Mouse (Mus musculus): Measurements from ENCODE around the gene Olfr675. TPM values are rescaled to one million over a fixed set of nuclear protein-coding genes. Genes with fewer than 3 reads are reported as not detected.
"Not testable (repeated sequence)": the region's sequence is repeated elsewhere in the genome, so short reads cannot be mapped to it uniquely, and the experiment has no call there.

Gene Olfr675
- not detected in 2 replicates for polyA plus RNA-seq (2014; fragmentation: Nextera tagmentation; extraction: Ambion mirVana)

DNA sequence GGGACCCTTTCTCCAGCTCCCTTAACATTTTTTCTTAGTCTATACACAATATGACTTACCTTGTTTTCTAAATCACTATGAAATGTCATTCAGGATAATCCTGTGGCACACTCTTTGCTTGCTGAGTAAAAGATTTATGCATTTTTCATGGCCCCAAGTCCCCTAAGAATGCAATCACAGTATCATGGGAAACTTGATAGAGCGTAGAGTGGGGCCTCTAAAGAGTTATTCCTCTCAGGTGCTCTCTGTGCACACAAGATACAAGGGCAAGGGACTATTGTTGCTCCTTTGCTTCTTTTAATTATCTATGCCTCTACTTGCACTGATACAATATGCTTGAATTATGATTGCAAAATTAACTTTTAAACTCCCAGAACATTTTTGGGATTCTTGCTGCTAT is at the start of gene Olfr675:
Gene Olfr675 (minus strand): TSS at position 101 of the 400 bp plus-strand sequence.
- H3K27me3 ChIP-seq (replicated peaks; ENCODE audit: control insufficient read depth, insufficient read depth, low read length): no peaks in the 10 kb centered on the region
- 82% methylated on average over 1 of the region's 1 CpGs for WGBS
- DNase-seq (ENCODE audit: low spot score) (no peak), ATAC-seq (replicated peaks; ENCODE audit: low FRiP score, low TSS enrichment, low read depth) (no peak)
- no peaks in the 10 kb centered on the region for H3K36me3 ChIP-seq (ENCODE audit: control insufficient read depth, insufficient read depth, low read length)
- H3K4me1 ChIP-seq (replicated peaks; ENCODE audit: control insufficient read depth, insufficient read depth, low read length): no peaks in the 10 kb centered on the region
- no peak within 1 kb of the TSS for H3K4me3 ChIP-seq (ENCODE audit: low read depth, low read length)
- H3K27ac ChIP-seq (ENCODE audit: low read depth): no peak within 1 kb of the TSS
- H3K9ac ChIP-seq (ENCODE audit: low read length): no peak within 1 kb of the TSS
- H3K9me3 ChIP-seq (ENCODE audit: control insufficient read depth, low read length): no peaks in the 10 kb centered on the region
- no peak within 1 kb of the TSS for H3K4me2 ChIP-seq (ENCODE audit: low read length)

DNA sequence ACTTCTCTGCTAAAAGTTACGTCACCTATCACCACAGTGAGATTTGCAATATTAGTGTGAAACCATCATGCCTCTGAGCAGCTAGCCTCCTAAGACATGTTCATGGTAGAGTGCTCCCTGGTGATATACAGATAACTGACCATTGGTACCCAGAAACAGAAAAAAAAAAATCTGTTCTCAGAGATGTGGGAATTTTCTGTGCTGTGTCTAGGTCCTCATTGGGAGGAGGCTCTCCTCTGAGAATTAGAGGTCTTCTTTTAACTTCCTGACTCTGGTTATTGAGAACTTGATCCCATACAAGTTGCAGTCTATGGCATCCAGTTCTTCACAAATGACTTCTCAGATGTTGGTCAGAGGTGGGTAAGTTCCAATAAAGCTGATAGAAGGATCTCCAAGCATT is 35.9 kb upstream of the Olfr675 start, which contains the start of gene Olfr678:
Gene Olfr678 (plus strand): TSS at position 301 of the 400 bp plus-strand sequence.
- no peak within 1 kb of the TSS for H3K9ac ChIP-seq (ENCODE audit: low read length)
- H3K4me3 ChIP-seq (ENCODE audit: low read depth, low read length): no peak within 1 kb of the TSS
- no peak within 1 kb of the TSS for H3K4me2 ChIP-seq (ENCODE audit: low read length)
- H3K27me3 ChIP-seq (replicated peaks; ENCODE audit: control insufficient read depth, insufficient read depth, low read length): no peaks in the 10 kb centered on the region
- WGBS: 92% methylated on average over 1 of the region's 1 CpGs
- no peaks in the 10 kb centered on the region for H3K36me3 ChIP-seq (ENCODE audit: control insufficient read depth, insufficient read depth, low read length)
- no peak for ATAC-seq (replicated peaks; ENCODE audit: low FRiP score, low TSS enrichment, low read depth)
- H3K9me3 ChIP-seq (ENCODE audit: control insufficient read depth, low read length): no peaks in the 10 kb centered on the region
- no peaks in the 10 kb centered on the region for H3K4me1 ChIP-seq (replicated peaks; ENCODE audit: control insufficient read depth, insufficient read depth, low read length)
- no peak for DNase-seq (ENCODE audit: low spot score)
- H3K27ac ChIP-seq (ENCODE audit: low read depth): no peak within 1 kb of the TSS

DNA sequence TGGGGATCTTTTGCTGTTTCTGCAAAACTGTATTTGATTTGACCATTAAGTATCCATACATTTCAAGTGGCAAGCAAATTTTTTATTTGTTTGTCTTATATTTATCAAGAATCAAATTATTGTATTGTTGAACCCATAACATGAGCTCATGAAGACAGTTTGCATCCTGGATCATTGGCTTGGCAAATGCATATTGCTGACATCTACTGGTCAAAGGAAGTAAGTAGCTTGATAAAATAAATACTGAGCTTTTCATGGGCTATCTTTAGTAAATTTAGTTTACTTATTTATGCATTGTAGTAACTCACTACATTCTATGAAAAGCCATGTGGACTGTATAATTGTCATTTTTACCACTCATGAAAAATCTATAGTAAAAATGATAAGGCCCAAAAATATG is 30.7 kb upstream of the Olfr675 start:
- Histone ChIP-seq H3K4me2 (ENCODE audit: low read length) (no peak overlapping the region), H3K27me3 (replicated peaks; ENCODE audit: control insufficient read depth, insufficient read depth, low read length) (no peaks in the 10 kb centered on the region), H3K4me3 (ENCODE audit: low read depth, low read length) (no peak overlapping the region), H3K27ac (ENCODE audit: low read depth) (no peak overlapping the region), H3K9me3 (ENCODE audit: control insufficient read depth, low read length) (no peaks in the 10 kb centered on the region), H3K36me3 (ENCODE audit: control insufficient read depth, insufficient read depth, low read length) (no peaks in the 10 kb centered on the region), H3K4me1 (replicated peaks; ENCODE audit: control insufficient read depth, insufficient read depth, low read length) (no peaks in the 10 kb centered on the region), H3K9ac (ENCODE audit: low read length) (no peak overlapping the region)
- no peak for ATAC-seq (replicated peaks; ENCODE audit: low FRiP score, low TSS enrichment, low read depth)
- DNase-seq (ENCODE audit: low spot score): no peak

DNA sequence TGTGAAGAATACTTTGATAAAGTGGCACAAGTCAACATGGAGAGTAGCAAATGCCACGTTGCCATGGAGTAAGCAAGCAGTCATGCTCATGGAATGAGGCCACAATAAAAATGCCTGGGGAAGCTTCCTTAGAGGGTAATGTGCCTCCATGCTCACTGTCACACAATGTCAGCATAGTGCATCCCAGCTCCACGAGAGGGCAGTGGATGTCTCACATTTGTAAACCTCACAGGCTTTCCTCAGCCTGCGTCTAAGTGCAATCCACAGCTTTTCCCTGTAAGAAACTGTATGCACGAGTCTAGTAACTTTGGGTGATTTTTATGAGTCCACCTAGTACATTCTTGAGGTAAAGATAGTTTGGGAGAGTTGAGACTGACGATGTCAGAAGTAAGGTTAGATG is 5.6 kb upstream of the Olfr675 start:
- H3K9me3 ChIP-seq (ENCODE audit: control insufficient read depth, low read length); H3K36me3 ChIP-seq (ENCODE audit: control insufficient read depth, insufficient read depth, low read length); H3K9ac ChIP-seq (ENCODE audit: low read length); ATAC-seq (replicated peaks; ENCODE audit: low FRiP score, low TSS enrichment, low read depth); DNase-seq (ENCODE audit: low spot score); H3K4me1 ChIP-seq (replicated peaks; ENCODE audit: control insufficient read depth, insufficient read depth, low read length); H3K4me3 ChIP-seq (ENCODE audit: low read depth, low read length); H3K4me2 ChIP-seq (ENCODE audit: low read length); H3K27me3 ChIP-seq (replicated peaks; ENCODE audit: control insufficient read depth, insufficient read depth, low read length); H3K27ac ChIP-seq (ENCODE audit: low read depth): not testable (repeated sequence)
- 44% methylated on average over 5 of the region's 5 CpGs for WGBS

DNA sequence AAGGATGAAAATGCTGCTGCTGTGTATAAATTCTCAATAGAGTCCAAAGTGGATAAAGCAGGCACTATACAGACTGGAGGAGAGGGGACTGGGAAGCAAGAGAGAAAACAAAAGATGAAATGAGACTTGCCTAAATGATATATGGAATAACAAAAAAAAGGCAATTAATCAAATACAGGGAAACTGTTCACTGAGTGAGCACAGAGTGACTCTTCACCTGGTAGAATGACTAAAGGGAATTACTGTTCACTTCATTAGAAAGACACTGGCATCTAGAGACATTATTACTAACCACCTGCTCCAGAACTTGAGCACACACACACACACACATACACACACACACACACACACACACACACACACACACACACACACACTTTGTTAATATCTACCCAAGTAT is 4.1 kb upstream of the Olfr675 start, which contains the start of gene Olfr676:
Gene Olfr676 (plus strand): TSS at position 301 of the 400 bp plus-strand sequence.
- no peaks in the 10 kb centered on the region for H3K27me3 ChIP-seq (replicated peaks; ENCODE audit: control insufficient read depth, insufficient read depth, low read length)
- ATAC-seq (replicated peaks; ENCODE audit: low FRiP score, low TSS enrichment, low read depth) (no peak), DNase-seq (ENCODE audit: low spot score) (no peak)
- H3K4me1 ChIP-seq (replicated peaks; ENCODE audit: control insufficient read depth, insufficient read depth, low read length): no peaks in the 10 kb centered on the region
- H3K36me3 ChIP-seq (ENCODE audit: control insufficient read depth, insufficient read depth, low read length): no peaks in the 10 kb centered on the region
- H3K27ac ChIP-seq (ENCODE audit: low read depth): no peak within 1 kb of the TSS
- H3K4me2 ChIP-seq (ENCODE audit: low read length): no peak within 1 kb of the TSS
- no peak within 1 kb of the TSS for H3K4me3 ChIP-seq (ENCODE audit: low read depth, low read length)
- H3K9ac ChIP-seq (ENCODE audit: low read length): no peak within 1 kb of the TSS
- H3K9me3 ChIP-seq (ENCODE audit: control insufficient read depth, low read length): no peaks in the 10 kb centered on the region

DNA sequence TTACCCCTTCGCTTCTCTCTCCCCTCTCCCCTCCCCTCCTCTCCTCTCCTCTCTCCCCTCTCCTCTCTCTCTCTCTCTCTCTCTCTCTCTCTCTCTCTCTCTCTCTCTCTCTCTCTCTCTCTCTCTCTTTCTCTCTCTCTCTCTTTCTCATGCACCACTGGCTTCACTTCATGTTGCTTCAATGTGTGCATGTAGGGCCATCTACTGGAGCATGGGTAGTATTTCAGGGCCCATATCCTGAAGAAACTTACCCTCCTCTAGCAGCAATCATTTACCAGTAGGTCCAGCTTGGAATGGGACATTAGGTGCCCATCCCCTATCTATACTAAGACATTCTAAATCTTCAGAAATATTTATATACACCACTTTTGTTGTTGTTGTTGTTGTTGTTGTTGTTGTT is 5.7 kb downstream of the Olfr675 start:
- ATAC-seq (replicated peaks; ENCODE audit: low FRiP score, low TSS enrichment, low read depth) (no peak), DNase-seq (ENCODE audit: low spot score) (no peak)

DNA sequence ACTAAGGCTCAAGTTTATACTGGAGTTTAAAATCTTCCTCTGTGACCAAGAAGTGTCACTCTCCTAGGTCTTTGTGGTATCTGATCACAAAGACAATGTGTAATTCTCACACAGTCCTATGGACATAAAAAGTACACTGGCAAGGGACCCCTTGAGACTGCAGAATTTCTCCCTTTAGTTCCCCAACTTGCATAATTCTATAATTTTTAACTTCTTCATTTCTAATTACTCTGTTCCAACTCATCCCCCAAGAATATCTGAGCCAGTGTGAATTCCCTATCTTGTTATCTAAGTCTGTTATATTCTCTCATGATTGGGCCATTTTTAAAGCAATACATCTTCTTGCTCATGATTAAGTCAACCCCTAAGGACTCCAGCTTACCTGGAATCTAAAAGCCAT is 26.3 kb downstream of the Olfr675 start, which contains the start of gene Olfr672:
Gene Olfr672 (minus strand): TSS at position 101 of the 400 bp plus-strand sequence.
- H3K9me3 ChIP-seq (ENCODE audit: control insufficient read depth, low read length): no peaks in the 10 kb centered on the region
- ATAC-seq (replicated peaks; ENCODE audit: low FRiP score, low TSS enrichment, low read depth): no peak
- no peak within 1 kb of the TSS for H3K4me2 ChIP-seq (ENCODE audit: low read length)
- H3K36me3 ChIP-seq (ENCODE audit: control insufficient read depth, insufficient read depth, low read length): no peaks in the 10 kb centered on the region
- no peaks in the 10 kb centered on the region for H3K27me3 ChIP-seq (replicated peaks; ENCODE audit: control insufficient read depth, insufficient read depth, low read length)
- no peaks in the 10 kb centered on the region for H3K4me1 ChIP-seq (replicated peaks; ENCODE audit: control insufficient read depth, insufficient read depth, low read length)
- no peak within 1 kb of the TSS for H3K27ac ChIP-seq (ENCODE audit: low read depth)
- H3K4me3 ChIP-seq (ENCODE audit: low read depth, low read length): no peak within 1 kb of the TSS
- H3K9ac ChIP-seq (ENCODE audit: low read length): no peak within 1 kb of the TSS
- DNase-seq (ENCODE audit: low spot score): no peak

More for the DNA sequence above, 5.7 kb downstream of the Olfr675 start:
- Histone ChIP-seq H3K4me2 (ENCODE audit: low read length) (no peak overlapping the region), H3K4me3 (ENCODE audit: low read depth, low read length) (no peak overlapping the region), H3K27me3 (replicated peaks; ENCODE audit: control insufficient read depth, insufficient read depth, low read length) (no peaks in the 10 kb centered on the region), H3K9ac (ENCODE audit: low read length) (no peak overlapping the region), H3K36me3 (ENCODE audit: control insufficient read depth, insufficient read depth, low read length) (no peaks in the 10 kb centered on the region), H3K27ac (ENCODE audit: low read depth) (no peak overlapping the region), H3K9me3 (ENCODE audit: control insufficient read depth, low read length) (no peaks in the 10 kb centered on the region), H3K4me1 (replicated peaks; ENCODE audit: control insufficient read depth, insufficient read depth, low read length) (no peaks in the 10 kb centered on the region)
- 75% methylated on average over 1 of the region's 1 CpGs for WGBS

DNA sequence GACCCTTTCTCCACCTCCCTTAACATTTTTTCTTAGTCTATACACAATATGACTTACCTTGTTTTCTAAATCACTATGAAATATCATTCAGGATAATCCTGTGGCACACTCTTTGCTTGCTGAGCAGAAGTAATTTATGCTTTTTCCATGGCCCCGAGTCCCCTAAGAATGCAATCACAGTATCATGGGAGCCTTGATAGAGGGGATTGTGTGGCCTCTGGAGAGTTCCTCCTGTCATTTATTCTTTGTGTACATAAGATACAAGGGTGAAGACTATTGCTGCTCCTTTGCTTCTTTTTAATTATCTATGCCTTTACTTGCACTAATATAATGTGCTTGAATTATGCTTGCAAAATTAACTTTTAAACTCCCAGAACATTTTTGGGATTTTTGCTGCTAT is 49.2 kb downstream of the Olfr675 start, which contains the start of gene Olfr671:
Gene Olfr671 (minus strand): TSS at position 101 of the 400 bp plus-strand sequence.
- 59% methylated on average over 1 of the region's 1 CpGs for WGBS
- no peak for ATAC-seq (replicated peaks; ENCODE audit: low FRiP score, low TSS enrichment, low read depth)
- H3K4me2 ChIP-seq (ENCODE audit: low read length): no peak within 1 kb of the TSS

DNA sequence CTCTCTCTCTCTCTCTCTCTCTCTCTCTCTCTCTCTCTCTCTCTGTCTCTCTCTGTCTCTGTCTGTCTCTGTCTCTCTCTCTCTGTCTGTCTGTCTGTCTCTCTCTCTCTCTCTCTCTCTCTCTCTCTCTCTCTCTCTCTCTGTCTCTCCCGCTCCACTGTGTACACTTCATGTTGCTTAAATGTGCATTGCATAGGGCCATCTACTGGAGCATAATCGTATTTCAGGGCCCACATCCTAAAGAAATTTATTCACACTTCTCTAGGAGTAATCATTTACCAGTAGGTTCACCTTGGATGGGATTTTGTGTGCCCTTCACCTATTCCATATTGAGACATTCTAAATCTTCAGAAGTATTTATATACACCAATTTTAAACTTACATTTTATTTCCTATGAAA is 55.8 kb downstream of the Olfr675 start:
- H3K36me3 ChIP-seq (ENCODE audit: control insufficient read depth, insufficient read depth, low read length); H3K27me3 ChIP-seq (replicated peaks; ENCODE audit: control insufficient read depth, insufficient read depth, low read length); H3K27ac ChIP-seq (ENCODE audit: low read depth); H3K9me3 ChIP-seq (ENCODE audit: control insufficient read depth, low read length); DNase-seq (ENCODE audit: low spot score); H3K4me2 ChIP-seq (ENCODE audit: low read length); H3K4me1 ChIP-seq (replicated peaks; ENCODE audit: control insufficient read depth, insufficient read depth, low read length); ATAC-seq (replicated peaks; ENCODE audit: low FRiP score, low TSS enrichment, low read depth); H3K9ac ChIP-seq (ENCODE audit: low read length); H3K4me3 ChIP-seq (ENCODE audit: low read depth, low read length): not testable (repeated sequence)
- 70% methylated on average over 2 of the region's 2 CpGs for WGBS

More for the DNA sequence above, 49.2 kb downstream of the Olfr675 start, which contains the start of gene Olfr671:
- Histone ChIP-seq H3K9me3 (ENCODE audit: control insufficient read depth, low read length) (no peaks in the 10 kb centered on the region), H3K27ac (ENCODE audit: low read depth) (no peak within 1 kb of the TSS), H3K36me3 (ENCODE audit: control insufficient read depth, insufficient read depth, low read length) (no peaks in the 10 kb centered on the region), H3K9ac (ENCODE audit: low read length) (no peak within 1 kb of the TSS), H3K27me3 (replicated peaks; ENCODE audit: control insufficient read depth, insufficient read depth, low read length) (no peaks in the 10 kb centered on the region), H3K4me3 (ENCODE audit: low read depth, low read length) (no peak within 1 kb of the TSS), H3K4me1 (replicated peaks; ENCODE audit: control insufficient read depth, insufficient read depth, low read length) (no peaks in the 10 kb centered on the region)
- DNase-seq (ENCODE audit: low spot score): no peak

Measured in intestine, embryonic 14.5 days (tissue).